Mouse (Mus musculus): ENCODE results near the gene Prss41. TPM values are rescaled to one million over a fixed set of nuclear protein-coding genes. Genes with fewer than 3 reads are reported as not detected.

Prss41 gene
- total RNA-seq, 2 experiments from 2014 or later = 1.8 to 2.0 TPM

Small RNA genes within 50 kb of the gene (microRNA-seq; reads per million reads assigned to microRNA genes)
- 3.2 to 4.2 reads per million in 2 experiments for gene Mir5125

Other genes with a start within 250 kb of the Prss41 start
- gene Zfp13, start 244.7 kb downstream of the Prss41 start, total RNA-seq (2021) = 10 to 100 TPM; 29.8 to 30.1 TPM
- gene Zscan10, start 243.3 kb downstream of the Prss41 start, total RNA-seq (2021) = under 1 TPM in 1 of 2 experiments, not detected in 1; 0.36 TPM
- under 1 TPM; 0.85 to 0.86 TPM for gene Mmp25, start 198.9 kb downstream of the Prss41 start, total RNA-seq (2021)
- not detected for gene Bicdl2, start 183.7 kb downstream of the Prss41 start, total RNA-seq (2021)
- gene Hcfc1r1, start 170.6 kb downstream of the Prss41 start, total RNA-seq (2021) = 100 to 1,000 TPM; 127 to 131 TPM
- gene Thoc6, start 170.3 kb downstream of the Prss41 start, total RNA-seq (2021) = 10 to 100 TPM in 1 of 2 experiments, 1 to 10 TPM in 1; 9.5 to 12.2 TPM
- 10 to 100 TPM in 1 of 2 experiments, 1 to 10 TPM in 1; 9.5 to 10.1 TPM for gene Tnfrsf12a, start 166.7 kb downstream of the Prss41 start, total RNA-seq (2021)
- not detected for gene Cldn6, start 164.9 kb downstream of the Prss41 start, total RNA-seq (2021)
- 1 to 10 TPM in 1 of 2 experiments, under 1 TPM in 1; 0.69 to 1.1 TPM for gene Cldn9, start 160.1 kb downstream of the Prss41 start, total RNA-seq (2021)
- gene 1520401A03Rik, start 121.4 kb downstream of the Prss41 start, total RNA-seq (2021) = under 1 TPM; 0.14 to 0.16 TPM
- gene Pkmyt1, start 117.8 kb downstream of the Prss41 start, total RNA-seq (2021) = 1 to 10 TPM; 3.7 to 4.0 TPM
- gene Paqr4, start 103.3 kb downstream of the Prss41 start, total RNA-seq (2021) = 10 to 100 TPM; 49.7 to 52.8 TPM
- under 1 TPM; 0.17 to 0.21 TPM for gene Kremen2, start 98.3 kb downstream of the Prss41 start, total RNA-seq (2021)
- gene Flywch1, start 72.6 kb downstream of the Prss41 start, total RNA-seq (2021) = 100 to 1,000 TPM; 159 to 169 TPM
- 10 to 100 TPM; 24.5 to 25.3 TPM for gene Flywch2, start 58.1 kb downstream of the Prss41 start, total RNA-seq (2021)
- gene Srrm2, start 53.6 kb downstream of the Prss41 start, total RNA-seq (2021) = 100 to 1,000 TPM; 502 to 591 TPM
- gene Elob, start 15.0 kb downstream of the Prss41 start, total RNA-seq (2021) = 100 to 1,000 TPM; 363 to 365 TPM
- not detected for gene Prss33, start 8.1 kb downstream of the Prss41 start, total RNA-seq (2021)
- under 1 TPM in 1 of 2 experiments, not detected in 1; 0.29 TPM for gene Prss32, start 317 bp downstream of the Prss41 start, total RNA-seq (2021)
- gene Prss21, start 23.9 kb upstream of the Prss41 start, total RNA-seq (2021) = not detected
- not detected for gene Dcpp1, start 36.7 kb upstream of the Prss41 start, total RNA-seq (2021)
- gene Dcpp2, start 36.7 kb upstream of the Prss41 start, total RNA-seq (2021) = not detected
- gene Dcpp3, start 73.3 kb upstream of the Prss41 start, total RNA-seq (2021) = not detected
- gene Sbp, start 97.5 kb upstream of the Prss41 start, total RNA-seq (2021) = not detected
- gene Sbpl, start 111.1 kb upstream of the Prss41 start, total RNA-seq (2021) = not detected
- gene Prss30, start 136.4 kb upstream of the Prss41 start, total RNA-seq (2021) = under 1 TPM in 1 of 2 experiments, not detected in 1; 0.41 TPM
- not detected for gene Prss22, start 153.9 kb upstream of the Prss41 start, total RNA-seq (2021)
- not detected for gene Prss27, start 194.0 kb upstream of the Prss41 start, total RNA-seq (2021)
- gene Kctd5, start 229.3 kb upstream of the Prss41 start, total RNA-seq (2021) = 10 to 100 TPM; 53.0 to 53.8 TPM

Measured in layer of hippocampus, postnatal 14 days (tissue).